Mouse (Mus musculus): ENCODE measurements around the gene Chd1.

DNA sequence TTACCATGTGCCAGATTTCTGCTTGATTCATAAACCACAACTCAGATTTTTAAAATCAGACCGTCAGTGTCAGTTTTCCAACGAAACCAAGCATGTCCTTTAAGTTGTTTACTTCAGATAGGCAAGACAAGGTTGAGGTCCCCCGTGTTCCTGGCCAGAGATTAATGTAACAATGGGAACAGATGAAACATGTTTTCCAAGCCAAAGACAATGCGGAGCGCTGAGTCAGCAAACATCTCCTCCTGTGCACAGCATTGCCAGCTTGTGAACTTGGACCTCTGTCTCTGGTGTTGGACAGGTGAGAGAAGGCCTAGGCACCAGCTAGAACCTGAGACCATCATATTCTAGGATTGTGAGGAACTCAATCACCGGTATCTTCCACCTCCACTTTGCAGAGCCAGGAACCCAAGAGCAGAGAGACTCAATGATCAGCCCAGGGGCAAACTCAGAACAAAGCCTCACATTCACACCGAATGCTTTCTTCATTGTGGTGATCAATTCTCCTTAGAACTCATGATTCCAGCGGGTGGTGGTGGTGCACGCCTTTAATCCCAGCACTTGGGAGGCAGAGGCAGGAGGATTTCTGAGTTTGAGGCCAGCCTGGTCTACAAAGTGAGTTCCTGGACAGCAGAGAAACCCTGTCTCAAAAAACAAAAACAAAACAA, 24.7 kb upstream of the Chd1 start:
- TF ChIP-seq POLR2A (IDR thresholded peaks at IDR 0.05; ENCODE audit: extremely low read depth, insufficient read depth, low read length): no peak
- TF ChIP-seq CTCF (IDR thresholded peaks at IDR 0.05; ENCODE audit: low read depth, low read length): no peak

Measured in liver, adult 2 months (tissue).